Mouse (Mus musculus): ENCODE results near the gene Rnf34.

DNA sequence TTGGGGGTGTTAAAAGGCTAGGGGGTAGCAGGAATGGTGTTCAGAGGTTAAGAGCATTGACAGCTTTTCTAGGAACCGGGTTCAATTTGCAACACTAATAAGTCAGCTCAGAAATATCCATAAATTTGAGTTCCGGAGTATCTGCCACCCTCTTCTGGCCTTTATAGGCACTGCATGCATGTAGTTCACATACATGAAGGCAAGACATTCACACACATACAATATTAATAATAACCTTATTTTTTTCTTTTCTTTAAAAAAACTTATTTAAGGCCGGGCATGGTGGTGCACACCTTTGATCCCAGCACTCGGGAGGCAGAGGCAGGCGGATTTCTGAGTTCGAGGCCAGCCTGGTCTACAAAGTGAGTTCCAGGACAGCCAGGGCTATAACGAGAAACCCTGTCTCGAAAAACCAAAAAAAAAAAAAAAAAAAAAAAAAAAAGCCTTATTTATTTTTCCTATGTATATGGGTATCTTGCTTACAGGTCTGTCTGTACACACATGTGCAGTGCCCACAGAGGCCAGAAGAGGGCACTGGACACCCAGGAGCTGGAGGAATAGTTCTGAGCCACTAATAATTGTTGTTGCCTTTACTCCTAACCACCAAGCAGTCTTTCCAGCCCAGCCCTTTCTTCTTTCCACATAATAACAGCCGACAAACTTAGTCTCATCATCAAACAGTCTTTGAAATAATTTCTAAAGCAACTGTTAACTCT, 38.3 kb upstream of the Rnf34 start:
- no peak for TF ChIP-seq POLR2A (IDR thresholded peaks at IDR 0.05; ENCODE audit: low read depth, low read length)
- peak; percentile 89 for TF ChIP-seq CTCF (conservative IDR thresholded peaks at IDR 0.05; ENCODE audit: insufficient read depth, insufficient read length, low read depth, low read length)
